In genomic region chr6:91684831-91685532, GRCm38 (mm10) we compare ENCODE assay signal across 8 mouse cellular contexts. TPM values are rescaled to one million over a fixed set of nuclear protein-coding genes. Genes with fewer than 3 reads are reported as not detected.
A peak's percentile ranks its signal among the peaks of the same experiment; 100 is the strongest.
DNase-seq lines count a peak whose midpoint lies in the region; ATAC-seq and TF ChIP-seq lines count a peak whose summit lies in the region.

No protein-coding gene starts in this region.

- 0 out of 2 replicates have a peak, but pooled peaks have one; percentile 1 for ATAC-seq in hindbrain, embryonic 14.5 days (ENCODE audit: low FRiP score)
- peak; percentile 5 for ATAC-seq in liver, embryonic 11.5 days (replicated peaks; ENCODE audit: low FRiP score)
- ATAC-seq in midbrain, postnatal 0 days (ENCODE audit: low FRiP score), result peak; percentile 0; the same call in 1 of the 2 replicates

- peak overlapping the region; percentile 99 for H3K27ac ChIP-seq in gastrocnemius, adult 2 months
- peak overlapping the region; percentile 98 for H3K27ac ChIP-seq in hindbrain, embryonic 14.5 days
- peak overlapping the region; percentile 92 for H3K27ac ChIP-seq in liver, embryonic 11.5 days (ENCODE audit: low read depth, low read length)
- peak overlapping the region; percentile 91 for H3K27ac ChIP-seq in midbrain, postnatal 0 days (ENCODE audit: low read depth, low read length)

- no peaks in the 10 kb centered on the region for H3K27me3 ChIP-seq in hindbrain, embryonic 14.5 days (ENCODE audit: control insufficient read depth, insufficient read depth, low read length)
- no peaks in the 10 kb centered on the region for H3K27me3 ChIP-seq in liver, embryonic 11.5 days (replicated peaks; ENCODE audit: control insufficient read depth, insufficient read depth, low read length)
- H3K27me3 ChIP-seq in midbrain, postnatal 0 days (ENCODE audit: insufficient read depth, low read length), result no peaks in the 10 kb centered on the region

- H3K9me3 ChIP-seq in hindbrain, embryonic 14.5 days (ENCODE audit: control insufficient read depth, low read length), result no peaks in the 10 kb centered on the region
- H3K9me3 ChIP-seq in liver, embryonic 11.5 days (ENCODE audit: control insufficient read depth, low read length), result no peaks in the 10 kb centered on the region
- no peaks in the 10 kb centered on the region for H3K9me3 ChIP-seq in midbrain, postnatal 0 days (ENCODE audit: low read length)

- peak; percentile 53 to 74 for DNase-seq in right cerebral cortex, postnatal 10 days (ENCODE audit: low spot score in 2 of 2)
- DNase-seq in right cerebral cortex, adult 2 months (ENCODE audit: low spot score in 2 of 2), result no peak
- peak; percentile 68 for DNase-seq in cerebellum, adult 9-11 months
- peak; percentile 89 for DNase-seq in gastrocnemius, adult 2 months
- no peak for DNase-seq in hindbrain, embryonic 14.5 days (ENCODE audit: low spot score)
- no peak for DNase-seq in liver, embryonic 11.5 days (ENCODE audit: low spot score)
- DNase-seq in midbrain, postnatal 0 days (ENCODE audit: low spot score), result peak; percentile 43
- DNase-seq in thymus, postnatal 4 days, result peak; percentile 50

- peak overlapping the region; percentile 90 for H3K9ac ChIP-seq in hindbrain, embryonic 14.5 days
- H3K9ac ChIP-seq in liver, embryonic 11.5 days (ENCODE audit: low read depth, low read length), result peak overlapping the region; percentile 94
- H3K9ac ChIP-seq in midbrain, postnatal 0 days (replicated peaks; ENCODE audit: low read length, poor library complexity, severe bottlenecking), result peak overlapping the region; percentile 97

- no peaks in the 10 kb centered on the region for H3K36me3 ChIP-seq in hindbrain, embryonic 14.5 days (replicated peaks; ENCODE audit: control insufficient read depth, insufficient read depth)
- no peaks in the 10 kb centered on the region for H3K36me3 ChIP-seq in liver, embryonic 11.5 days (ENCODE audit: control insufficient read depth, insufficient read depth, low read length)
- H3K36me3 ChIP-seq in midbrain, postnatal 0 days (ENCODE audit: insufficient read depth, low read length), result no peaks in the 10 kb centered on the region

- TF ChIP-seq CTCF in gastrocnemius, adult 2 months (IDR thresholded peaks at IDR 0.05), result peak; percentile 16; the same call in 1 of the 2 replicates
- no peak for TF ChIP-seq CTCF in midbrain, postnatal 0 days (IDR thresholded peaks at IDR 0.05)

- intact Hi-C loops in gastrocnemius, adult 2 months (cut with DNase I), result loop anchor here (1.0 to 5.0 kb wide), 4 partner anchors 54 to 158 kb away; no protein-coding TSS in a partner anchor

- H3K4me1 ChIP-seq in hindbrain, embryonic 14.5 days (replicated peaks; ENCODE audit: control insufficient read depth, insufficient read depth, low read length), result peaks cover 44% of the 10 kb centered on the region
- H3K4me1 ChIP-seq in liver, embryonic 11.5 days (replicated peaks; ENCODE audit: control insufficient read depth, insufficient read depth, low read length), result peaks cover 36% of the 10 kb centered on the region
- peaks cover 16% of the 10 kb centered on the region for H3K4me1 ChIP-seq in midbrain, postnatal 0 days (ENCODE audit: insufficient read depth, low read length)

- H3K4me3 ChIP-seq in gastrocnemius, adult 2 months, result peak overlapping the region; percentile 99
- peak overlapping the region; percentile 90 for H3K4me3 ChIP-seq in hindbrain, embryonic 14.5 days (replicated peaks; ENCODE audit: low read length)
- H3K4me3 ChIP-seq in liver, embryonic 11.5 days (ENCODE audit: low read depth, low read length), result peak overlapping the region; percentile 93
- H3K4me3 ChIP-seq in midbrain, postnatal 0 days (ENCODE audit: low read depth, low read length), result peak overlapping the region; percentile 93

- WGBS in hindbrain, embryonic 14.5 days, result 14% methylated on average over 17 of the region's 17 CpGs
- 11% methylated on average over 17 of the region's 17 CpGs for WGBS in liver, embryonic 11.5 days
- WGBS in midbrain, postnatal 0 days, result 12% methylated on average over 17 of the region's 17 CpGs

- peak overlapping the region; percentile 97 for H3K4me2 ChIP-seq in hindbrain, embryonic 14.5 days (replicated peaks)
- peak overlapping the region; percentile 98 for H3K4me2 ChIP-seq in liver, embryonic 11.5 days
- peak overlapping the region; percentile 58 for H3K4me2 ChIP-seq in midbrain, postnatal 0 days (ENCODE audit: low read depth, low read length, poor library complexity, severe bottlenecking)

RNA-seq across cellular contexts. Expression of gene Slc6a6, which starts 1.1 kb away (rescaled TPM):
- 10 to 100 TPM; 67.0 to 91.9 TPM for total RNA-seq in gastrocnemius, adult 2 months (2021)
- 91.6 and 98.5 TPM in 2 replicates for polyA plus RNA-seq in hindbrain, embryonic 14.5 days (2014; fragmentation: Nextera tagmentation; extraction: Ambion mirVana)
- 30.3 and 33.2 TPM in 2 replicates for polyA plus RNA-seq in liver, embryonic 11.5 days (2014; fragmentation: Nextera tagmentation; extraction: Ambion mirVana)
- total RNA-seq in midbrain, postnatal 0 days (2014; rRNA removed), result 105 and 147 TPM in 2 replicates
- polyA plus RNA-seq in midbrain, postnatal 0 days (2015; fragmentation: Nextera tagmentation; extraction: Ambion mirVana), result 123 and 146 TPM in 2 replicates

Comparison
In these comparisons a context has a peak if more than half of its experiments do, and no peak if none do; other contexts are left out.
1. DNase-seq: peak in right cerebral cortex, postnatal 10 days (2 of 2), cerebellum, adult 9-11 months (single experiment), gastrocnemius, adult 2 months (single experiment), midbrain, postnatal 0 days (single experiment) and thymus, postnatal 4 days (single experiment); none in right cerebral cortex, adult 2 months (0 of 2), hindbrain, embryonic 14.5 days (single experiment) and liver, embryonic 11.5 days (single experiment).
2. Peak in every context shown above with its lines, with median percentiles within 50 percentile points of each other: H3K27ac ChIP-seq, H3K4me3 ChIP-seq, ATAC-seq, H3K4me2 ChIP-seq and H3K9ac ChIP-seq.